Mouse (Mus musculus) testis, adult 2 months (tissue): ENCODE data around the gene Ccdc149.

Source experiments
- CTCF ChIP-seq: fragments of 200-500 bp; IDR thresholded peaks from 2 replicates; pipeline ENCODE4 v1.5.1; 2012; ENCODE audit warnings: low read depth, mild to moderate bottlenecking, inconsistent platforms, low read length, moderate library complexity; ENCODE audit not compliant: control insufficient read depth, insufficient read depth, insufficient replicate concordance
- POLR2A ChIP-seq: fragments of 200-500 bp; IDR thresholded peaks from 2 replicates; pipeline ENCODE4 v1.6.1; 2012; ENCODE audit warnings: low read depth, mild to moderate bottlenecking, inconsistent platforms, low read length, moderate library complexity; ENCODE audit not compliant: control insufficient read depth

GRCm38 (mm10) chr5:52476292-52476701 is 5.0 kb upstream of the Ccdc149 start:
- TF ChIP-seq POLR2A = no peak
- no peak for TF ChIP-seq CTCF
